Mouse (Mus musculus): ENCODE measurements around the gene Ralb. TPM values are rescaled to one million over a fixed set of nuclear protein-coding genes. Genes with fewer than 3 reads are reported as not detected.

The Ralb gene
- polyA plus RNA-seq, 1 experiment from 2014 or later = 41.6 TPM

DNA sequence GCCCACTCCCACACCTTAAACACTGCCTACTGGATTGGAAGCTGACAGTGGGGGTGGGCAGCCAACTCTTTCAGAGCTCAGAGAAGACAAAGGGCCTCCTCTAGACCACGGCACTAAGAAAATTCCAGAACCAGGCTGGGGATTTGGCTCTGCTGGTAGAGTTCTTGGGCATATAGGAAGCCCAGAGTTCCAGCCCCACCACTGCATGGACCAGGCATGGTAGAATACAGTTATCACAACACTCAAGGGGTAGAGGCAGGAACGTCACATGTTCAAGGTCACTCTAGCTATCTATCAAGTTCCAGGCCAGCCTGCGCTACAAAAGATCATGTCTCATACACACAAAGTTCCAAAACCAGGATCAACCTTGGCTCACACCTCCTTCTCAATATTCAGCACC, 1.4 kb downstream of the Ralb start:
- Histone ChIP-seq H3K9me3 (replicated peaks; ENCODE audit: control insufficient read depth, low read length) (no peaks in the 10 kb centered on the region), H3K9ac (ENCODE audit: low read length) (0 out of 2 replicates have a peak overlapping the region, but pooled peaks have one; percentile 71), H3K4me3 (ENCODE audit: low read depth, low read length) (peak overlapping the region; percentile 66; the same call in 1 of the 2 replicates), H3K4me2 (ENCODE audit: low read length) (peak overlapping the region; percentile 86), H3K27ac (ENCODE audit: low read depth, low read length) (no peak overlapping the region), H3K36me3 (ENCODE audit: control insufficient read depth, insufficient read depth, low read length) (no peaks in the 10 kb centered on the region), H3K4me1 (ENCODE audit: control insufficient read depth, insufficient read depth, low read length) (peaks cover 5% of the 10 kb centered on the region), H3K27me3 (replicated peaks; ENCODE audit: control insufficient read depth, insufficient read depth, low read length) (no peaks in the 10 kb centered on the region)
- ATAC-seq (no peak), DNase-seq (ENCODE audit: low spot score) (no peak)
- WGBS = 83% methylated on average over 3 of the region's 3 CpGs

DNA sequence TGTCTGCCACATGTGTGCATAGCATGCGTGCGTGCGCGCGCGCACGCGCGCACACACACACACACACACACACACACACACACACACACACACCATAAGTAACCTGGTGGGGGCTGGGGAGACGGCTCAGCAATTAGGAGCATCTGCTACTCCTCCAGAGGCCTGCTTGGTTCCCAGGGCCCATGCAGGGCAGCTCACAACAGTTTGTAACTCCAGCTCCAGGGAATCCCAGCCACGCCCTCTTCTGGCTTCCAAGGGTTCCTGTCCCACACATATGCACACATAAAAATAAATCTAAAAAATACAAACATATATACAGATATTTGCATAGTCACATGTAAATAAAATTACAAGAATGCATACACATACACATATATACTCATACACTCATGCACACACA, 1.9 kb downstream of the Ralb start:
- Histone ChIP-seq H3K36me3 (ENCODE audit: control insufficient read depth, insufficient read depth, low read length) (no peaks in the 10 kb centered on the region), H3K9ac (ENCODE audit: low read length) (no peak overlapping the region), H3K4me1 (ENCODE audit: control insufficient read depth, insufficient read depth, low read length) (peaks cover 5% of the 10 kb centered on the region), H3K9me3 (replicated peaks; ENCODE audit: control insufficient read depth, low read length) (no peaks in the 10 kb centered on the region), H3K4me2 (ENCODE audit: low read length) (no peak overlapping the region), H3K27me3 (replicated peaks; ENCODE audit: control insufficient read depth, insufficient read depth, low read length) (no peaks in the 10 kb centered on the region), H3K27ac (ENCODE audit: low read depth, low read length) (no peak overlapping the region), H3K4me3 (ENCODE audit: low read depth, low read length) (no peak overlapping the region)
- ATAC-seq (no peak), DNase-seq (ENCODE audit: low spot score) (no peak)
- 93% methylated on average over 11 of the region's 11 CpGs for WGBS

DNA sequence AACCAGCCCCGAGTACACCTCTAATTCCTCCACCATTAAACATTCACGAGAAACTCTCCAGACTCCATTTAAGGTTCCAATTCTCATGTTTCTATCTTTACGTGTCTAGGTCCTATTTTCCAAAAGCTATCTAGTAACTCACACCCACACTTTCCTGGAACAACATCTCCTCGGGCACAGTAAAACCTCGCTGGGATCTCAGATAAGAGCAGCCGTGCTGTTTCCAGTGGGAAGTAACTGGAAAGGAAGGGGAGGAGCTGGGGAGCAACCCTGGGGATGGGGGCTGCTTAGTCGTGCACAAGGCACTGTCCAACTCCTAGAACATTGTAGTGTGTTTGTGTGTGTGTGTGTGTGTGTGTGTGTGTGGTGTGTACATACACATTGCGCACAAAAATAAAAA, 2.7 kb downstream of the Ralb start:
- H3K27ac ChIP-seq (ENCODE audit: low read depth, low read length) = no peak overlapping the region
- no peak for ATAC-seq
- WGBS = 86% methylated on average over 8 of the region's 8 CpGs

DNA sequence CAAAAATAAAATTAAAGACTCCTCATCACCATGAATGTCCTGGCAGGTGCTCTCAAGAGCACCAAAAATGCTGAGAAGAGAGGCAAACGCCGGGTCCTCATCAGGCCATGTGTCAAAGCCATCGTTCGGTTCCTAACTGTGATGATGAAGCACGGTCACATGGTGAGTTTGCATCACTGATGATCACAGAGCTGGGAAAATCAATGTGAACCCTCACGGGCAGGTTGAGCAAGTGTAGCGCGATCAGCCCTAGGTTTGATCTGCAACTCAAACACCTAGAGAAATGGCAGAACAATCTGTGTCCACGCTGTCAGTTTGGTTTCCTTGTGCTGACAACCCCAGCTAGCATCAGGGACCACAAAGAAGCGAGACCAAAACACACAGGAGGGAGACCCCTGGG, 5.1 kb downstream of the Ralb start:
- Histone ChIP-seq H3K4me3 (ENCODE audit: low read depth, low read length) (no peak overlapping the region), H3K27me3 (replicated peaks; ENCODE audit: control insufficient read depth, insufficient read depth, low read length) (no peaks in the 10 kb centered on the region), H3K9me3 (replicated peaks; ENCODE audit: control insufficient read depth, low read length) (no peaks in the 10 kb centered on the region), H3K9ac (ENCODE audit: low read length) (no peak overlapping the region), H3K27ac (ENCODE audit: low read depth, low read length) (no peak overlapping the region), H3K4me1 (ENCODE audit: control insufficient read depth, insufficient read depth, low read length) (peaks cover 3% of the 10 kb centered on the region), H3K36me3 (ENCODE audit: control insufficient read depth, insufficient read depth, low read length) (no peaks in the 10 kb centered on the region), H3K4me2 (ENCODE audit: low read length) (no peak overlapping the region)
- ATAC-seq = no peak
- WGBS = 91% methylated on average over 10 of the region's 10 CpGs
- no peak for DNase-seq (ENCODE audit: low spot score)

More for the DNA sequence above, 2.7 kb downstream of the Ralb start:
- Histone ChIP-seq H3K9me3 (replicated peaks; ENCODE audit: control insufficient read depth, low read length) (no peaks in the 10 kb centered on the region), H3K27me3 (replicated peaks; ENCODE audit: control insufficient read depth, insufficient read depth, low read length) (no peaks in the 10 kb centered on the region), H3K36me3 (ENCODE audit: control insufficient read depth, insufficient read depth, low read length) (no peaks in the 10 kb centered on the region), H3K4me2 (ENCODE audit: low read length) (no peak overlapping the region), H3K4me3 (ENCODE audit: low read depth, low read length) (no peak overlapping the region), H3K4me1 (ENCODE audit: control insufficient read depth, insufficient read depth, low read length) (peaks cover 5% of the 10 kb centered on the region), H3K9ac (ENCODE audit: low read length) (no peak overlapping the region)
- DNase-seq (ENCODE audit: low spot score) = no peak

DNA sequence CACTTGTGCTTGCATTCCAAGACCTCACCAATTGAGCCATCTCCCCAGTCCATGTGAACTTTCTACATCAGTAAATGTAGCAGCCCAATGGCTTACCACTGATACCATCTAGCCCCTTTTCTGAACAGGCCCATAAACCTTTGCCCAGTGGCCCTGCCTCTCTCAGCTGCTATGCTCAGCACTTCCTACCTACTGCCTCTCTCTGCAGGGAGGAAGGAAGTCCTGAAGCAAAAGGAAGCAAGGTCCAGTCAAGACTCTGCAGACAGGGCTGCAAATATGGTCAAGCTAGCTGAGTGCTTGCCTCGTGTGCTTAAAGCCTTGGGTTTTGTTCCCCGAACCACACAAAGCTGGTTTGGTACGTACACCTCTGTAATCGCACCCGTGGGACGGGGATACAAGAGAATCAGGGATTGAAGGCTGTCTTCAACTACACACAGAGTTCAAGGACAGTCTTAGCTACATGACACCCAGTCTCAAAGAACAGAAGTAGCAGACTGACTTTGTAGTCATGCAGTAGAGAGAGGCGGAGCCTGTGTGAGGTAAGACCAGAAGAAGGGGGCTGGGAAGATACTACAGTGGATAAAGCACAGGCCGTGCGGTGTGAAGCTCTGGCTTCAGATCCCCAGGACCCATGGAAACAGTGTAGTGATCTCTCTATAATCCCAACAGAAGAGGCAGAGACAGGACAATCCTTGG, 5.9 kb downstream of the Ralb start:
- no peak overlapping the region for H3K4me3 ChIP-seq (ENCODE audit: low read depth, low read length)
- WGBS = 89% methylated on average over 9 of the region's 9 CpGs
- H3K9ac ChIP-seq (ENCODE audit: low read length) = no peak overlapping the region
- H3K9me3 ChIP-seq (replicated peaks; ENCODE audit: control insufficient read depth, low read length) = no peaks in the 10 kb centered on the region
- H3K4me1 ChIP-seq (ENCODE audit: control insufficient read depth, insufficient read depth, low read length) = no peaks in the 10 kb centered on the region; the same call in 1 of the 2 replicates
- ATAC-seq (no peak), DNase-seq (ENCODE audit: low spot score) (no peak)
- no peaks in the 10 kb centered on the region for H3K27me3 ChIP-seq (replicated peaks; ENCODE audit: control insufficient read depth, insufficient read depth, low read length)
- H3K27ac ChIP-seq (ENCODE audit: low read depth, low read length) = no peak overlapping the region
- no peaks in the 10 kb centered on the region for H3K36me3 ChIP-seq (ENCODE audit: control insufficient read depth, insufficient read depth, low read length)
- H3K4me2 ChIP-seq (ENCODE audit: low read length) = no peak overlapping the region

DNA sequence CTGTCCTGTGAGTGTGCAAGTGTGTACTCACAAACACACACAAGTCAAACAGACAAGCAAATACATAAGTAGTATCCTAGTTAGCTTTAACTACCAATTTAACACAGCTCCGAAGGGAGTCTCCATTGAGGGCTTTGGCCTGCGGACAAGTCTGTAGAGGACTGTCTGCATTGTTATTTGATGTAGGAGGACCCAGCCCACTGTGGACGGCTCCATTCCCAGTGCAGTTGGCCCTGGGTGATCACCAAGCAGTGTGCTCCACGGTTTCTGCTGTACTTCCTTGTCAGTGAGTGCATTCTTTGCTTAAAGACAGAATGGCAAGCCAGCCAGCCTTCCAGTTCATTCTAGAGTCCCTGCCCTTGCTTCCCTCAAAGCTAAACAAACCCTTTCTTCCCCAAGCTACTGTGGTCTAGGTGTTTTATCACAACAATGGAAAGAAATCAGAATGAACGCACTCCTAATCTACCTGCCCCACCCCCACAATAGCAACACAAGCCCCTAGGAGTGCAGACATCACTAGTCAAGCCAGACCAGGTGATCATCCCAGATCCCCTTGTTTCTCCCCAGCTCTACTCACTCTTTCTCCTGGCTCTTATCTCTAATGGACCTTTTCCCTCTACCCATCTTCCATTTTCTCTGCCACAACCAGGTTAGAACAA, 7.1 kb downstream of the Ralb start:
- no peak for ATAC-seq
- no peaks in the 10 kb centered on the region for H3K4me1 ChIP-seq (ENCODE audit: control insufficient read depth, insufficient read depth, low read length)
- no peaks in the 10 kb centered on the region for H3K36me3 ChIP-seq (ENCODE audit: control insufficient read depth, insufficient read depth, low read length)
- H3K4me3 ChIP-seq (ENCODE audit: low read depth, low read length) = no peak overlapping the region
- 72% methylated on average over 5 of the region's 5 CpGs for WGBS
- H3K4me2 ChIP-seq (ENCODE audit: low read length) = no peak overlapping the region
- no peak overlapping the region for H3K27ac ChIP-seq (ENCODE audit: low read depth, low read length)
- H3K9me3 ChIP-seq (replicated peaks; ENCODE audit: control insufficient read depth, low read length) = no peaks in the 10 kb centered on the region
- DNase-seq (ENCODE audit: low spot score) = no peak
- no peaks in the 10 kb centered on the region for H3K27me3 ChIP-seq (replicated peaks; ENCODE audit: control insufficient read depth, insufficient read depth, low read length)
- no peak overlapping the region for H3K9ac ChIP-seq (ENCODE audit: low read length)

DNA sequence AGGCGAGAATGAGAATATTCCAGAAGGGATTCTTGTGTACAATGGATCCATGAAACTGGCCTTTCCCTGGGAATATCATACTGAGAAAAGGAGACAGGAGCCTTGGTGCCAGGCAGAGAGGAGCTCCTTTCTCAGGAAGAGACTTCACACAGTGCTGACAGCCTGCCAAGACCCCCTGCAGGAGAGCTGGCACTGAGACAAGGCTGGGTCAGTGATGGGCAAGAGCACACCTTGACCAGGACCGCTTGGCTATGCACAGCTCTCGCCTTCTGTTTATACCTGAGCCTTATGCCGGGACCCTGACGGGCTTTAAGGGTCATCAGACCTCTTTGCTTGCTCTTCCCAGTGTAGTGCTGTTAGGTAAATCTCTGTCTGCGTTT, 9.2 kb downstream of the Ralb start:
- no peak for DNase-seq (ENCODE audit: low spot score)
- ATAC-seq = no peak

DNA sequence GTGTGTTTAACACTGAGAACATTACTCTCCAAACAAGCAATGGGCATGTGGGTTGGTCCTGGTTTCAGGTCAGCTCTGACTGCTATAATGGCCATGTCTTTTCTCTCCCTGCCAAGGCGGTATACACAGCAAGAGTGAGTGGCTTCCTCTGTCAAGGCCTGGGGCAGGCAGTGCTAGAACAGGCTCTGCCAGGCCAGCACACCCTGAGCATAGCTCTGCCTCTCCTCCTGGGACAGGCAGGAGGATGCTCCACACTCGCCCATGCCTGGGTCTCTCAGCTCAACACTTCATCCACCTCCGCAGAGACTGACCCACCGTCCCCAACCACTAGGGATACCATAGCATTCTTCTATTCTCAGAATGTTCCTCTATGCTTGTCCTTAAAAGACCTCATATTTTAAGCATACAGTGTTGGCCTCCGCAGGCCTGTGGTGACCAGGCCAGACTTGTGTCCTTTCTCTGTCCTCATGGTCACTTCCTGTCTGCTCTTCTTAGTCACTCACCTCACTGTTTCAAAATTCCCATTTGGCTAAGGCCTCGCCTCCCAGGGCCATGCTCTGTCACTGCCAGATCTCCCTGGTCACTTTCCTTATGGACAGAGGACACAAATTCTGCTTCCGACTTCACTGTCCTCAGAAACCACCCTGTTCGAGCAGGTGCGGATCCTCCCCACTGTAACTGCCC, 9.7 kb downstream of the Ralb start:
- 91% methylated on average over 9 of the region's 9 CpGs for WGBS
- Histone ChIP-seq H3K36me3 (ENCODE audit: control insufficient read depth, insufficient read depth, low read length) (no peaks in the 10 kb centered on the region), H3K4me3 (ENCODE audit: low read depth, low read length) (no peak overlapping the region), H3K27me3 (replicated peaks; ENCODE audit: control insufficient read depth, insufficient read depth, low read length) (no peaks in the 10 kb centered on the region), H3K9ac (ENCODE audit: low read length) (no peak overlapping the region), H3K4me2 (ENCODE audit: low read length) (no peak overlapping the region), H3K4me1 (ENCODE audit: control insufficient read depth, insufficient read depth, low read length) (no peaks in the 10 kb centered on the region), H3K9me3 (replicated peaks; ENCODE audit: control insufficient read depth, low read length) (no peaks in the 10 kb centered on the region), H3K27ac (ENCODE audit: low read depth, low read length) (no peak overlapping the region)
- DNase-seq (ENCODE audit: low spot score) (no peak), ATAC-seq (no peak)

More for the DNA sequence above, 9.2 kb downstream of the Ralb start:
- Histone ChIP-seq H3K27ac (ENCODE audit: low read depth, low read length) (no peak overlapping the region), H3K36me3 (ENCODE audit: control insufficient read depth, insufficient read depth, low read length) (no peaks in the 10 kb centered on the region), H3K9me3 (replicated peaks; ENCODE audit: control insufficient read depth, low read length) (no peaks in the 10 kb centered on the region), H3K4me1 (ENCODE audit: control insufficient read depth, insufficient read depth, low read length) (no peaks in the 10 kb centered on the region), H3K4me2 (ENCODE audit: low read length) (no peak overlapping the region), H3K9ac (ENCODE audit: low read length) (no peak overlapping the region), H3K4me3 (ENCODE audit: low read depth, low read length) (no peak overlapping the region), H3K27me3 (replicated peaks; ENCODE audit: control insufficient read depth, insufficient read depth, low read length) (no peaks in the 10 kb centered on the region)
- WGBS = 84% methylated on average over 6 of the region's 6 CpGs
